Mouse (Mus musculus): ENCODE data around the gene Olfr127. TPM values are rescaled to one million over a fixed set of nuclear protein-coding genes. Genes with fewer than 3 reads are reported as not detected.
"Not testable (repeated sequence)": the region's sequence is repeated elsewhere in the genome, so short reads cannot be mapped to it uniquely, and the experiment has no call there.

Gene Olfr127
- total RNA-seq (2022) = not detected

GRCm38 (mm10) chr17:37900137-37900536 lies at the start of gene Olfr127:
Gene Olfr127 (plus strand): TSS chr17:37900437.
- no peak for DNase-seq (ENCODE audit: low spot score in 2 of 2)

GRCm38 (mm10) chr17:37863901-37864300 lies 36.3 kb upstream of the Olfr127 start:
- DNase-seq (ENCODE audit: low spot score in 2 of 2) = no peak

GRCm38 (mm10) chr17:37869676-37870205 lies 30.5 kb upstream of the Olfr127 start:
- no peak for DNase-seq (ENCODE audit: low spot score in 2 of 2)

- no peak for DNase-seq (ENCODE audit: low spot score in 2 of 2)
Observed at GRCm38 (mm10) chr17:37873830-37874229, 26.4 kb upstream of the Olfr127 start.

GRCm38 (mm10) chr17:37906821-37907220 lies 6.6 kb downstream of the Olfr127 start:
- not testable (repeated sequence) for DNase-seq (ENCODE audit: low spot score in 2 of 2)

- no peak for DNase-seq (ENCODE audit: low spot score in 2 of 2)
Observed at GRCm38 (mm10) chr17:37920248-37920647, 20.0 kb downstream of the Olfr127 start, which contains the start of gene Olfr128. Gene Olfr128 (plus strand): TSS chr17:37920548.

- DNase-seq (ENCODE audit: low spot score in 2 of 2) = no peak
Observed at GRCm38 (mm10) chr17:37952979-37953378, 52.7 kb downstream of the Olfr127 start, which contains the start of gene Olfr761. Gene Olfr761 (minus strand): TSS chr17:37953079.

Other genes starting within 250 kb of the Olfr127 start
- not detected for gene Olfr117, start 236.7 kb upstream of the Olfr127 start, total RNA-seq (2022)
- gene Olfr118, start 233.4 kb upstream of the Olfr127 start, total RNA-seq (2022) = not detected
- not detected for gene Olfr119, start 203.9 kb upstream of the Olfr127 start, total RNA-seq (2022)
- not detected for gene Olfr120, start 178.6 kb upstream of the Olfr127 start, total RNA-seq (2022)
- not detected for gene Olfr121, start 151.6 kb upstream of the Olfr127 start, total RNA-seq (2022)
- gene Olfr122, start 131.8 kb upstream of the Olfr127 start, total RNA-seq (2022) = not detected
- gene Olfr123, start 106.9 kb upstream of the Olfr127 start, total RNA-seq (2022) = not detected
- gene Olfr124, start 100.5 kb upstream of the Olfr127 start, total RNA-seq (2022) = not detected
- not detected for gene Olfr125, start 67.5 kb upstream of the Olfr127 start, total RNA-seq (2022)
- not detected for gene Olfr126, start 53.0 kb upstream of the Olfr127 start, total RNA-seq (2022)
- not detected for gene Olfr128, start 20.1 kb downstream of the Olfr127 start, total RNA-seq (2022)
- not detected for gene Olfr761, start 52.6 kb downstream of the Olfr127 start, total RNA-seq (2022)
- gene Olfr129, start 159.6 kb downstream of the Olfr127 start, total RNA-seq (2022) = not detected
- not detected for gene Olfr130, start 163.5 kb downstream of the Olfr127 start, total RNA-seq (2022)
- gene Olfr131, start 188.3 kb downstream of the Olfr127 start, total RNA-seq (2022) = not detected
- gene Olfr132, start 234.1 kb downstream of the Olfr127 start, total RNA-seq (2022) = not detected
- not detected for gene Olfr133, start 244.8 kb downstream of the Olfr127 start, total RNA-seq (2022)

Data from gastrocnemius, adult 8-10 months (tissue).